Comparison of ENCODE assay signal across 15 mouse cellular contexts in genomic region chr11:93343961-93344360, GRCm38 (mm10).
DNase-seq lines count a peak whose midpoint lies in the region.
"Had no signal": no experiment of that assay in that cellular context is flagged by ENCODE, and none has a peak within 500 bp of the region (broad histone marks: within the 10 kb centered on the region; RNA-seq: fewer than 3 reads in every experiment).

No protein-coding gene starts in this region.

- peak; percentile 38 for DNase-seq in cerebellum, adult 9-10 months
- no peak for DNase-seq in cerebellum, adult 8-10 months
- DNase-seq in cerebellum, postnatal 14 days, result peak; percentile 8 to 31
- DNase-seq in cerebellum, adult 11-12 months, result no peak
- peak; percentile 66 for DNase-seq in brain, adult 2 months (ENCODE audit: low read depth, low spot score)
- no peak for DNase-seq in adrenal gland, postnatal 4 days (ENCODE audit: low spot score in 2 of 2)
- DNase-seq: adrenal gland, adult 2 months; adrenal gland, adult 8-10 months; adrenal gland, postnatal 10 days; adrenal gland, postnatal 14 days; adrenal gland, postnatal 25 days; adrenal gland, postnatal 36 days; B cell, adult 2 months; cerebellum, adult 11 months; cerebellum, adult 9-11 months had no signal

Comparison
In these comparisons a context has a peak if more than half of its experiments do, and no peak if none do; other contexts are left out.
1. DNase-seq: peak in cerebellum, adult 9-10 months (single experiment), cerebellum, postnatal 14 days (2 of 2) and brain, adult 2 months (single experiment); none in cerebellum, adult 8-10 months (single experiment), cerebellum, adult 11-12 months (single experiment) and adrenal gland, postnatal 4 days (0 of 2).